Mouse (Mus musculus) A20 (cell line): ENCODE results near the gene Arhgap45.

ENCODE experiments used
- DNase-seq: peaks from one replicate; pipeline ENCODE4 v3.0.0-alpha.2; 2011; ENCODE audit warnings: low read depth, low spot score

Arhgap45 gene

GRCm38 (mm10) chr10:79986963-79987362 lies 29.5 kb upstream of the Arhgap45 start:
- peak; percentile 96 for DNase-seq

GRCm38 (mm10) chr10:79987771-79988505 lies 28.5 kb upstream of the Arhgap45 start:
- peak; percentile 41 for DNase-seq

- peak; percentile 82 for DNase-seq
Measured at GRCm38 (mm10) chr10:79988506-79989271, 27.8 kb upstream of the Arhgap45 start, which contains the start of gene Cnn2. Gene Cnn2, plus strand, starts transcription at chr10:79988584.

GRCm38 (mm10) chr10:79989272-79989786 lies 27.1 kb upstream of the Arhgap45 start:
- no peak for DNase-seq

- DNase-seq: no peak
Measured at GRCm38 (mm10) chr10:79989870-79990269, 26.6 kb upstream of the Arhgap45 start.

- DNase-seq: peak; percentile 27
Measured at GRCm38 (mm10) chr10:79991099-79991498, 25.4 kb upstream of the Arhgap45 start.

- no peak for DNase-seq
Measured at GRCm38 (mm10) chr10:79991548-79991947, 24.9 kb upstream of the Arhgap45 start.

- DNase-seq: no peak
Measured at GRCm38 (mm10) chr10:79994397-79995115, 21.9 kb upstream of the Arhgap45 start.

- no peak for DNase-seq
Measured at GRCm38 (mm10) chr10:79995636-79996035, 20.8 kb upstream of the Arhgap45 start.

GRCm38 (mm10) chr10:79996272-79997033 lies 20.0 kb upstream of the Arhgap45 start, which contains the start of gene Abca7:
Gene Abca7, plus strand, starts transcription at chr10:79996494.
- DNase-seq: peak; percentile 96

GRCm38 (mm10) chr10:79997034-79997760 lies 19.3 kb upstream of the Arhgap45 start:
- DNase-seq: peak; percentile 85

- no peak for DNase-seq
Measured at GRCm38 (mm10) chr10:79997819-79998218, 18.6 kb upstream of the Arhgap45 start.

- no peak for DNase-seq
Measured at GRCm38 (mm10) chr10:80001945-80002344, 14.5 kb upstream of the Arhgap45 start.

GRCm38 (mm10) chr10:80002829-80003228 lies 13.6 kb upstream of the Arhgap45 start:
- DNase-seq: no peak

GRCm38 (mm10) chr10:80003374-80004232 lies 12.8 kb upstream of the Arhgap45 start:
- DNase-seq: no peak

GRCm38 (mm10) chr10:80004233-80004705 lies 12.2 kb upstream of the Arhgap45 start:
- DNase-seq: no peak

GRCm38 (mm10) chr10:80011740-80012139 lies 4.7 kb upstream of the Arhgap45 start:
- no peak for DNase-seq

GRCm38 (mm10) chr10:80013609-80014008 lies 2.8 kb upstream of the Arhgap45 start:
- DNase-seq: no peak
